Mouse (Mus musculus): Measurements from ENCODE around the gene Aldh18a1. TPM values are rescaled to one million over a fixed set of nuclear protein-coding genes. Genes with fewer than 3 reads are reported as not detected.

Gene Aldh18a1
- polyA plus RNA-seq, 1 experiment from 2014 or later, result 76.2 TPM

Other genes with a start within 250 kb of the Aldh18a1 start
- gene Sorbs1, start 74.7 kb downstream of the Aldh18a1 start, polyA plus RNA-seq (2015; fragmentation: Nextera tagmentation; extraction: Ambion mirVana), result 77.6 and 78.7 TPM in 2 replicates
- gene Tctn3, start 23.8 kb upstream of the Aldh18a1 start, polyA plus RNA-seq (2015; fragmentation: Nextera tagmentation; extraction: Ambion mirVana), result 12.1 and 13.6 TPM in 2 replicates
- gene Entpd1, start 23.9 kb upstream of the Aldh18a1 start, polyA plus RNA-seq (2015; fragmentation: Nextera tagmentation; extraction: Ambion mirVana), result 7.9 and 9.8 TPM in 2 replicates
- 0.12 and 0.17 TPM in 2 replicates for gene Cc2d2b, start 160.3 kb upstream of the Aldh18a1 start, polyA plus RNA-seq (2015; fragmentation: Nextera tagmentation; extraction: Ambion mirVana)
- gene Ccnj, start 242.8 kb upstream of the Aldh18a1 start, polyA plus RNA-seq (2015; fragmentation: Nextera tagmentation; extraction: Ambion mirVana), result 27.8 and 30.0 TPM in 2 replicates

Data from midbrain, embryonic 13.5 days (tissue).